Mouse (Mus musculus) ovary, postnatal 14 days (tissue): ENCODE measurements around the gene Hist1h3a.
A peak's percentile ranks its signal among the peaks of the same experiment; 100 is the strongest.
"Not testable (repeated sequence)": the region's sequence is repeated elsewhere in the genome, so short reads cannot be mapped to it uniquely, and the experiment has no call there.

ENCODE experiments used
- DNase-seq: peaks from one replicate; pipeline ENCODE4 v3.0.0; 2022; ENCODE audit warnings: low spot score

The Hist1h3a gene

DNA sequence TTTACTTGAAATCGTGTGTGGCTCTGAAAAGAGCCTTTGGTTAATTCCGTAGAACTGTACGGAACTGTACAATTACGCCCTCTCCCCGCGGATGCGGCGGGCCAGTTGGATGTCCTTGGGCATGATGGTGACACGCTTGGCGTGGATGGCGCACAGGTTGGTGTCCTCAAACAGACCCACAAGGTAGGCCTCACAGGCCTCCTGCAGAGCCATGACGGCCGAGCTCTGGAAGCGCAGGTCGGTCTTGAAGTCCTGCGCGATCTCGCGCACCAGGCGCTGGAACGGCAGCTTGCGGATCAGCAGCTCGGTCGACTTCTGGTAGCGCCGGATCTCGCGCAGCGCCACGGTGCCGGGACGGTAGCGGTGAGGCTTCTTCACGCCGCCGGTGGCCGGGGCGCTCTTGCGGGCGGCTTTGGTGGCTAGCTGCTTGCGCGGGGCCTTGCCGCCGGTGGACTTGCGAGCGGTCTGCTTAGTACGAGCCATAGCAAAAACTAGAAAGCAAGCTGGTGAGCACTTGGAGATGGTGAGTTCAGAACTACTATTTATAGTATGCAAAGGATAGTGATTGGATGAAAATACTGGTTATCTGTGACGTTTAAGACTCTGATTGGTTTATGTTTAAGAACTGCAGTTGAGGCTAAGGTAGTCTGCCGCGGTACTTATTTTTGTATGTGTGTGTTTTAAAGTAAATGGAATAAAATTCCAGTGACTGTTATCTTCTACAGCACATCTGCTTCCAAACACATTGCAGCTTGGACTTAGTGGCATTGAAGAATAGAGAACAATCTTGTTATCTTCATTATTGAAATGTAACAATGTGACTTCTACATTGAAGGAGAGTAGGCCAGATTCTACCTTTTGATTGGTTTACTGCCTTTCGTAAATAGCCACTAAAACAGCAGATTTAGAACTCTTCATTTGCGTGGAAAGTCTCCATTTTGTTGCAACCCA is at the start of gene Hist1h3a:
Hist1h3a (minus strand) TSS at position 516 of the 951 bp plus-strand sequence.
- not testable (repeated sequence) for DNase-seq

DNA sequence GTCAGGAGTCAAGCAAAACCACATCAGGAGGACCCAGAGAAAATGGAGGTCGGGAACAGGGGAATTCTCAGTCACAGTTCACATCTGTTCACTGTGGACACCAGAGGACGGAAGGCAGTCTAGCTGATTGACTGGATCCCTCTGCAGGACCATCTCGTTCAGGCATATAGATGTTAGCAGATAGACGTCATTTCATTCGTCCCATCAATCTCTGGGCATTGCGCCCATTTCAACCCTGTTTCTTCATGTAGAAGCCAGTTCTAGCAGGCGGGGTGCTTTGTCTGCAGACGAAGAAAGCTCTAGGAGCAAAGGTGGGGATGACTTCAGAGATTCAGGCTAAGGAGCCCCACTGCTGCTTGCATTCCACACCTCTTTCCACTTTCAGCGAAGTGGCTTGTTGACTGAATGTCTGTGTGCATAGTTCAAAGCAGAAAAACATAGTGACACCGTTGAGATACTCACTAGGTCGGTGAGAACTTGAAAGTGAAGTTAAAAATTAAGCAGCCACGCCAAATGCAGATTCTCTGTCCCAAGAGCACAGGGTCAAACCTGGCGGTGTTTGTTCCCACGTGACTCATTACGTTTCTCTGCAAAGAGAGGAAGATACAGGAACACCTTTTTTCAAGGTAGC is 44.4 kb upstream of the Hist1h3a start, which contains the start of gene Slc17a2:
Slc17a2 (plus strand) TSS at position 572 of the 631 bp plus-strand sequence.
- no peak for DNase-seq

DNA sequence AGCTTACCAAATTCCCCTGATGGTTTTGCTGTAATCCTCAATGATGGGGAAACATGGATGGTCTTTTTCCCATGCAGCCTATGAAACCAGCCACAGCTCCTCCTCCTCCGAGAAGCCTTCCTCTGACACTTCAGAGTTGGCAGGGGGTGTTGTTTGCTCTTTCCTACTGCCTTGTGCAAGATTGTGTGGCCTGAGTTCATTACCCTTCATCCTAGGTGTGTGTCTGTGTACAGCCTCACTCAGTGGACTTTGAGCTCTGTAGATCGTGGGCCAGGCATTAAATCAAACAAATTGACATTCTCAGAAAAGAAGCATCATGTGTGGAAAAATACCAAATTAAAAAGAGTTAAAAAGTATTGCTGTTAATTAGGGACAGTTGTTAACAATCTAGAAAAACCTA is 42.3 kb upstream of the Hist1h3a start:
- no peak for DNase-seq

- DNase-seq: no peak
Observed at GRCm38 (mm10) chr13:23799405-23799804, 37.2 kb upstream of the Hist1h3a start.

DNA sequence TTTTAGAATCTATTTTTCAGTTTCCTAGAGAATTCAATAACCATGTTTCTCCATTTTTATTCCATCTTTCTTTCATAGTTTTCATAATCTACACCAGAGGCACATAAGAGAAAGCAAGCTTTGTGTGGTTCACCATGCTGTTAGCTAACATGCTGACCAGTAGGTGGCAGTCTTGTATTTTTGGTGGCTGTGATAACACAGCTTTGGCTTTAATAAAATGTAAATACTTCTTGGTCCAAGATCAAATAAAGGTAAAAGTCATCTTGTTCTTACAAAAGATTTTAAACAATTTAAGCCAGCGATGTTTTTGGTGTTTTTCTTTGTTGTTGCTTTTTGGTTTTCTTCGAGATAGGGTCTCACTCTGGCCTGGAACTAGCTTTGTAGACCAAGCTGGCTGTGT is 30.3 kb upstream of the Hist1h3a start:
- peak; percentile 29 for DNase-seq

GRCm38 (mm10) chr13:23779025-23779424 is 16.8 kb upstream of the Hist1h3a start:
- DNase-seq: no peak

DNA sequence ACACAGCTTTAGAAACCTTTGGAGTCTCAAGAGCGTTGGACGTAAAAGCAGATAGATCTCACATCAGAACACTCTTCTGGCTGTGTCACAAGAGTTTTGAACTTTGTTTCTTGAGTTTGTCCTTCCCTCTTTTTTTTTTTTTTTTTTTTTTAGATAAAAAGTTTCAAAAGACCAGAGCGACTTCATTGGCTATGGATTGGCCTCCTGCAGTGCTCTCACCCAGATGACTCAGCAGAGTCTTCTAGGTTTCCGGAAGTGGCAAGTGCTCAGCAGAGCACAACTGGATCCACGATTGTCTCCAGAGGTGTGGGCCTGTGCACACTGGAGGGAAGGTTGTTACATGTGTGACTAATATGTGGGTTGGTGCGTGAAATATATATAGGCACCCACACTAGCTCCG is 16.2 kb upstream of the Hist1h3a start:
- DNase-seq: no peak

DNA sequence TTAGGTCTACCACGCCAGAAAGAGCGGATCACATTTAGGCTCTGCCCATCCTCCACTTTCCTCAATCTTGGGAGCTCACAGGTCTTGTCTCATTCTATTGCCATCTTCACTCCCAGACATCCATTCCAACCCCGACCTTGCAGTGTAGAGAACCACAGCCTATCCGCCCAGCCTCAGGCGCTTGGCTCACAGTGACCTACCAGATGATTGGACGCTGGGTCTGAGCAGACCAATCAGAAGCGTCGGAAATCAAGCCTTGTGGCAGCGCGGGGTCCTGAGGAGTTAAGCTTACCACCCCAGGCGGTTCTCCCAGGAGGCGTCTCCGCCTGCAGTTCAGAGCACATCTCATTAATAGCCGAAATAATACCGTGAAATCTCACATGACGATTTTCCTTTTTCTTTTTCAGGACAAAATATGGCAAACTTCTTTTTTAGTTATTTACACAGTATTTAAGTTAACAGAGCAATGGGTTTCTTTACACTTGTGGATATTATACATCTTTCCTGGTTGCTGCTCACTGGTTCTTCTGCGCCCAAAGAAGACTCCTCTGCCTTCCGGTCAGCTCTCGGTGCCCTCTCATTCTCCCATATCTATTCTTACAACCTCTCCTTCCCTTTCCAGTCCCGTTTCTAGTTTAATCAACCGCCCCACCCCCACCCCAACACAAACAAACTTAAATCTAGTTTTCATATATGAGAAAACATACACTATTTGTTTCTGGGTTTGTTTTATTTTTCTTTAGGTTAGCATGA is 10.6 kb upstream of the Hist1h3a start:
- DNase-seq: peak; percentile 27

DNA sequence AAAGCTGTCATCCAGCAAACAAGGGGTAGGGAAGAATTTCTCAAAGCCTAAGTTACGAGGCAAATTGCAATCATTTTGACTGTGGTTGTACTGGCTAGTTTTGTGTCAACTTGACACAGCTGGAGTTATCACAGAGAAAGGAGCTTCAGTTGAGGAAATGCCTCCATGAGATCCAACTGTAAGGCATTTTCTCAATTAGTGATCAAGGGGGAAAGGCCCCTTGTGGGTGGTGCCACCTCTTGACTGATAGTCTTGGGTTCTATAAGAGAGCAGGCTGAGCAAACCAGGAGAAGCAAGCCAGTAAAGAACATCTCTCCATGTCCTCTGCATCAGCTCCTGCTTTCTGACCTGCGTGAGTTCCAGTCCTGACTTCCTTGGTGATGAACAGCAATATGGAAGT is 7.4 kb upstream of the Hist1h3a start, which contains the start of gene Trim38:
Trim38 (plus strand) TSS at position 301 of the 400 bp plus-strand sequence.
- not testable (repeated sequence) for DNase-seq

DNA sequence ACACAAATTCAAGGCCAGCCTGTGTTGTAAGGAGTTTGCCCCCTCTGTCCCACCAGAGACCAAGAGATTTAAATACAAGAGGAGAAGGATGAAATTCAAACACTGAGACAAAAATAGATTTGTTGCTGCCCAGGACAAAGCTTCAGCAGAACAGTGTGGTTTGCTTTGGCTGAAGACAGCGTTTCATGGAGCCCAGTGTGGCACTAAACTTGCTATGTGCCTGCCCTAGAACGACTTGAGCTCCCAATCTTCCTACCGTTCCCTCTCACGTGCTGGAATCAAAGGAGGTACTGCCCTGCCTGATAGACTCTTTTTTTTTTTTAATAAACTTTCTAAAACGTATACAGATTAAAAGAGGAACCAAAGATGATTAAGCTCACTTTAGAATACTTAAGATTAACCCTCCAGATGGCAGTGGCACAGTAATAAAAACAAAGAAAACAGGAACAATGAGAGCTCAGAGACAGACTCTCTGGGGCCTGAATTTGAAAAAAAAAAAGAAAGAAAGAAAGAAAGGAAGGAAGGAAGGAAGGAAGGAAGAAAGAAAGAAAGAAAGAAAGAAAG is 6.7 kb upstream of the Hist1h3a start:
- DNase-seq: no peak

DNA sequence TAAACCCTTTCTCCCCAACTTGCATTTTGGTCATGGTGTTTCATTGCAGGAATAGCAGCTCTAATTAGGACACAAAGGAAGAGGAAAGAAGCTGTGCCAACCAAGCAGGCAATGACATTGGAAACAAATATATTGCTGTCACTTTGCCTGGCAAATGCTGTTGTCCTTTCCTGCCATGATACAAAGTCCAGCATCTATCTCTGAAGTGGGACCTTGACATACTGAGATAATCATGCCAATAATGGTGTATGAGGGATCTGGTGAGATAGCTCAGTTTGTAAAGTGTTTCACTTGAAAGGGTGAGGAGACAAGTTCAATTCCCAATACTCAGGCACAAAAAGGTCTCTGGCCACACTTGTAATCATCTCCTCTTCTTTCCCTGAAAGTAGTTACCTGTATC is 4.6 kb upstream of the Hist1h3a start:
- DNase-seq: no peak

DNA sequence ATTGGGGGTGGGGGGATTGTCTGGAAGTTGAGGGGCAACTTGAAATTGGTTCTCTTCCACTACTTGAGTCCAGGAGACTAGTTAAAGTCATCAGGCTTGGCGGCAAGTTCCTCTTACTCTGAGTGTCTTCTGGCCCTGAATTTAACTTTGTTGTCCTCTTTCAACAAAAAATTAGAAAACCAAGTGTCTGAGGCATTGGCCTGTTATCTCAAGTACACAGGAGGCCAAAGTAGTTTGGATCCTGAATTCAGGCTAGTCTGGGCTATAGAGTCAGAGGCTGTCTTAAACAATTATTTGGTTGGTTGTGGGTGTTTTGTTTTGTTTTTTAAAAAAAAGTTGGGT is 3.0 kb upstream of the Hist1h3a start:
- DNase-seq: no peak

DNA sequence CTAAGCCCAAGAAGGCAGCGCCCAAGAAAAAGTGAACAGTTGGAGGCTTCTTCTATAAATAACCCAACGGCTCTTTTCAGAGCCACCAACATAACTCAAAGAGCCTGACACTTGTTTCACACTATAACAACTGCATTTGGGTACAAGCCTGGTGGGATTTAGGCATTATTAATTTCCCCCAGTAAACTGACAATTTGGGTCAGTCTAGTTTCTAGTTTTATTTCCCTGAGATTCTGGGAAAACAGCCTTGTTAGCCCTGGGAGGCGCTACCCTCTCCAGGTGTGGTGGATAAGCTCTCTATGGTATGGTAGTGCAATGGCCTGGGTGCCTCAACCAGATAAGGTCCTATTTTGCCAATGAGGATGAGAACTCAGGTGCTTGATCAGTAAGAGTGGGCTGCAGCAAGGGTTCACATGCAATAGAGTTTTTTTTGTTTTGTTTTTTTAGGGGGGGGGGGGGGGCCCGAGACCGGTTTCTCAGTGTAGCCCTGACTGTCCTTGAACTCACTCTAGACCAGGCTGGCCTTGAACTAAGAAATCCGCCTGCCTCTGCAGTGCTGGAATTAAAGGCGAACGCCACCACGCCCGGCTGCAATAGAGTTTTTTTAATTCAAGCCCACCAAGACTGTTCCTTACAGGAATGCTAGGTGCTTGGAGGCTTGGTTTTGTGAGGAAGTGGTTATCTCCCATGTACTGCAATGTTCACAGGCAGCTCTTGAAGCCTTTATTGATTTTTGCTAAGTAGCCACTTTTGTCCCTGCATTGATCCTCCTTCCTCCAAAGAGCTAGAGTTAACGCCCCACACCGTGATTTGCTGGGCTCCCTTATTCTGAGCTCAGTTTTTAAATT is 2.4 kb upstream of the Hist1h3a start:
- DNase-seq: no peak

GRCm38 (mm10) chr13:23763586-23764323 is 1.6 kb upstream of the Hist1h3a start, which contains the start of gene Hist1h1a:
Gene Hist1h1a (plus strand): TSS chr13:23763666.
- peak; percentile 71 for DNase-seq

GRCm38 (mm10) chr13:23763242-23763585 is 1.0 kb upstream of the Hist1h3a start:
- DNase-seq: no peak

DNA sequence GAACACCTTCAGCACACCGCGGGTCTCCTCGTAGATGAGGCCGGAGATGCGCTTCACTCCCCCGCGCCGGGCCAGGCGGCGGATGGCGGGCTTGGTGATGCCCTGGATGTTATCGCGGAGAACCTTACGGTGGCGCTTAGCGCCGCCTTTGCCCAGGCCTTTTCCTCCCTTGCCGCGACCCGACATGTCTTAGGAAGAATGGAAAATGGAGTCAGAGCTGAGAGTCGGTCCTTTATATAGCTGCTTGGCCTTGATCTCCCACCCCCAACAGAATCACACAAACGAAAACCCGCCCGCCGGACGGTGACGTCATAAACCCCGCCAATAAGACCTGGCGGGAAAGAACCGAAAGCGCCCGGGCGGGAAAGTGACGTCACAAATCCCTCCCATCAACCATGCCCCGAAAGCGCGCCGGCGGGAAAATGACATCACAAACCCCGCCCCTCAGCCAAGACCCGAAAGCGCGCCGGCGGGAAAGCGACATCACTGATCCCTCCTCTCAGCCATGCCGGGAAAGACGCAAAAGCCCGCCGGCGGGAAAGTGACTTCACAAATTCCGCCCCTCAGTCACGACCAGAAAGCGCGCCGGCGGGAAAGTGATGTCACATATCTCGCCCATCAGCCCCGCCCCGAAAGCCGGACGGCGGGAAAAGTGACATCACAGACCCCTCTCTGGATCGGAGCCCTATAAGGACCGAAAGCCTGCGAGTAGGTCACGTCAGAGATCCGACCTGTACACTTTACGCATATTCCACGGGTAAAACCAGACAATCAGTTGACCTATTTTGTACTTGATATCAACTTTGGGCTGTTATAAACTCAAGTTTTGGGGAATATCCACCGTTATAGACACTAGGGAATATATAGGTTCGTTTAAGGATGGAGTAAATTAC is 968 bp downstream of the Hist1h3a start, which contains the start of gene Hist1h4a:
Hist1h4a (minus strand) TSS at position 259 of the 893 bp plus-strand sequence.
- peak; percentile 94 for DNase-seq

GRCm38 (mm10) chr13:23760240-23760971 is 1.8 kb downstream of the Hist1h3a start:
- DNase-seq: no peak

- DNase-seq: no peak
Observed at GRCm38 (mm10) chr13:23759916-23760239, 2.3 kb downstream of the Hist1h3a start.
